Mouse (Mus musculus) kidney, adult 11 months (tissue): Measurements from ENCODE around the gene Slc1a2.

ENCODE experiments used
- DNase-seq: peaks from one replicate; pipeline ENCODE4 v3.0.0; 2022

Gene Slc1a2

GRCm38 (mm10) chr2:102771304-102771703, 112.8 kb downstream of the Slc1a2 start:
- no peak for DNase-seq

- DNase-seq: no peak
Observed at GRCm38 (mm10) chr2:102772276-102772675, 113.8 kb downstream of the Slc1a2 start.

GRCm38 (mm10) chr2:102774700-102775099, 116.2 kb downstream of the Slc1a2 start:
- DNase-seq: no peak

- no peak for DNase-seq
Observed at GRCm38 (mm10) chr2:102775561-102775960, 117.1 kb downstream of the Slc1a2 start.

- DNase-seq: no peak
Observed at GRCm38 (mm10) chr2:102778208-102778607, 119.7 kb downstream of the Slc1a2 start.

DNA sequence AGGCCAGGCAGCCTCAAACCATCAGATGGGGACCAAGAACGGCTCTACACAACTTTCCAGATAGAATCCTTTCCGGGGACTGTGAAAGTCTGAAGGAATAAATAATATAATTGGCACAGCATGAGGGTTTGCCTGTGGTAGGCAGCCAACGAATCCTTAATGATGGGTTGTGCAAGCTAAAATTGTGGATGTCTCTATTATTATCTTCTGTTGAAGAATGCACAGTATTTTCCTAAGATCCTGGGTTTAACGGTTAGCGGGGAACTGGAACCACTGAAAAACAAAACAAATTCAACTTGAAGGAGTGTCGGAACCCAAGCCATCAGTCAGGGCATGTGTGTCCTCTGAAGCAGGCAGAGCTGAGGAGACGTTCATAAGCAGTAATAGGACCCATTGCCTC, 124.3 kb downstream of the Slc1a2 start:
- no peak for DNase-seq

DNA sequence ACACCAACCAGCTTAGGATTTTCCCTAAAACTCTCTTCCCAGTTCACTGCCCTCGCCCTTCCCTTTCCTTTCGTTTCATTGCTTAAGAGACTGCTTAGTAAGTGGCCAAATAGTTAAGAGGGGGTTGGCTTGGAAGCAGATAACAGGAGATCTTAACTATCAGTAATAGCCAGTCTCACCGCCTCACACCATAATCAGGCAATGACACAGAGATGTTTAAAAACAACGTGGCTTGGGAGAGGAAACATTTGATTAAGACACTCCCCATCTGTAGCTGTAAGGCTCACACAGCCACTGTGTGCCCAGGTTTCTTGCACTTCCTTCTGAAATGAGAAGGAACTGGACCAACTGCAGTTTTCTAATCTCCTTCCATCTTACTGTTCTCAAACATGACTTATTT, 127.2 kb downstream of the Slc1a2 start:
- DNase-seq: no peak

GRCm38 (mm10) chr2:102791641-102792040, 133.2 kb downstream of the Slc1a2 start:
- no peak for DNase-seq

GRCm38 (mm10) chr2:102792804-102793203, 134.3 kb downstream of the Slc1a2 start:
- DNase-seq: no peak

DNA sequence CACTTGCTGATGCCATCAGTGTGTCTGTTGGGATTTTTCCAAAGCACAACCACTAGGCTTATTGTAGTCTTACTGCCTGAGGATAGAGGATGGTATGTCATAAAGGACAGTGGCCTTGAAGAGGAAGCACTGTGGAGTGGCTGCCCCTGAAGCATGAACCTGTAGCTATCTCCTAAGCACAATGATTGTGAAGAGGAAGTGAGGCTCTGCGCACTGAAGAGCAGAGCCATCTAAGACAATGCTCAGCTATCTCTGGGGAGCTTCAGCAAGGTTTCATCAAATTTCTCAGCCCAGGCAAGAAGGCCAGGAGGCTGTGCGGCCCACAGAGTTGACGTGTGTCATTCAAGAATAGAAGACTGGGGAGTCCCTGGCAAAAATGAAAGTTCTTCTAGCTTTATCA, 136.6 kb downstream of the Slc1a2 start:
- no peak for DNase-seq

GRCm38 (mm10) chr2:102798149-102798548, 139.7 kb downstream of the Slc1a2 start:
- no peak for DNase-seq

DNA sequence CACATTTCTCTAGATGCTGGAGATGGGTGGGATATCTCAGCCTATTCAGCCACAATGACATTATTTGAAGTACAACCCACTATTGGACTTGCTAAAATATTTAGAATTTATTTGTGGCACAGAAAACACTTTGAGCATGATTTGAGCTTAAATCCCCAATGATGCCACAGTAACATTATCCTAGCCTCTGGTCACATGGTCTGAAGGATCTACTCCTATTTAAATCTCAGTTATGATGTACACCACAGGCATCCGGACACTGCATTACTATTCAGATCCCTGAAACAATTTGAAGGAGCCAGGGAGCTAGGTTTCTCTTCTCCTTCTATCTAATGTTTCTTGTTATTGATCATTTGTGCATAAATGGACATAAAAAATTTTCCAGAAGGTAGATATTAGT, 143.4 kb downstream of the Slc1a2 start:
- no peak for DNase-seq

DNA sequence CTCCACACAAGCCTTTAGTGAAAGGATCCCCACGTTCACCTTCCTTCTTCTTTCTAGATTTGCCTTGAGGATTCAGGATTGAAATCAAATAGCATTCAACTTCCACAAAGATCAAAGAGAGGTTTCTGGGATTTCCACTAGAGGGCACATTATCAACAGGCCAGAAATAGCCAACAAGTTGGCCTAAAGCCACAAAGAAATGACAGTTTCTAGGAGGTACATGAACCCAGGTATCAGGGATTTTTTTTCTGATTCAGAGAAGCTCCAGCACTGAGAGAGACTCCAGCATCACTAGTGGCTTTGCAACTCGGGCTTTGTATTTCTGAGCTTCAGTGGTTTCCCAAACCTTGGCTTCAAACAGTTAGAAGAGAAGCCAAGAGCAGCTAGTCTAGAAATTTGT, 145.7 kb downstream of the Slc1a2 start:
- DNase-seq: no peak

DNA sequence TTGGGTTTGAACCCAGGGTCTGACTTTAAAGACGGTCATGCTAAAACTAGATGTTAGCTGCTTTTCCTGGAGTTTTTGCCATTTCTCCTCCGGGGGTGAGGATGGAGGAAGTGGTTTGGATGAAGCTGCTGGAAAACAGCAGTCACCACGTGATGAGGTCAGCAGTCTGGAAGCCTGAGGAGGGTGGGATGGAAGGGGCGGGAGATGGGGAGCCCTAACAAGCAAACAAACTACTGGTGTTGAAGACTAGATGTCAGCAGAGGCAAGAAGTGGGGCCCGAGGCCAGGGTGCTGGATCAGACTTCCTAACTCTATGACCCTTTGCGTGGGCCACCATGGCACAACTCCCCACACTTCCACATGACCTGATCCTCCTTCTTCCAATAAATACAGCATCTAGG, 146.8 kb downstream of the Slc1a2 start:
- no peak for DNase-seq

DNA sequence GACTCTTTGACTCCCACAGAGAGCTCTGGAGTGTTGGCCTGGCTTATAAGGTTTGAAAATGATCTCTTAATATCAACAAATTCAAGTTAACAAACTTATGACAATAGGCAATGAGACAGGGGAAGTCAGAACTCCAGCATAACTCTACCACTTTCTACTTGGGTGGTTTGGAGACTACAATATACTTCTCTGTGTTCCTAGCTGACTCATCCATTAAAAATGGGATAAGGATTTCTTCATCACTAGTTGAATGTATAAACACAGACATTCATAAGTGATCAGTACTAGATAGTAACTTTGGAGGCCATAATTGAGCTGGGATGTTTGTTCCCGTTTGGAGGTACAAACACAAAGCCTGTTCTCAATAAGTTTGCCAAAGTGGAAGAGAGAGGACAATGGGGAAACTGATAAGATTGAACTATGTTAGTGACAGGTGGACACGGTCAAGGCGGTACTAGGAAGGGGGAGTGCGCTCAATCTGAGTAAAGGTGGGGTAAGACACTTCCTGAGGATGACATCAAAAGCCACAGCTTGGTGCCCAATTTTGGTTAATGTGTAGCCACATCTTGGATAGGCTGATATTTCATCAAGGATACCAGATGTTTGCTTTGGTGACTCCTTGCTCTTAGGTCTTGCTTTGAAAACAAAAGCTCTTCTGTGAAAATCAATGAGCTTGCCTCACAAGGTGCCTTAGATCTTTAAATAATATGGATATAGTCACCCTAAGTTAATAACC, 147.5 kb downstream of the Slc1a2 start:
- no peak for DNase-seq

- DNase-seq: no peak
Observed at GRCm38 (mm10) chr2:102807633-102808032, 149.2 kb downstream of the Slc1a2 start.

GRCm38 (mm10) chr2:102809436-102809835, 151.0 kb downstream of the Slc1a2 start:
- DNase-seq: no peak

GRCm38 (mm10) chr2:102812756-102813155, 154.3 kb downstream of the Slc1a2 start:
- DNase-seq: no peak

- no peak for DNase-seq
Observed at GRCm38 (mm10) chr2:102815289-102815809, 156.9 kb downstream of the Slc1a2 start.

- no peak for DNase-seq
Observed at GRCm38 (mm10) chr2:102820225-102820711, 161.8 kb downstream of the Slc1a2 start.

DNA sequence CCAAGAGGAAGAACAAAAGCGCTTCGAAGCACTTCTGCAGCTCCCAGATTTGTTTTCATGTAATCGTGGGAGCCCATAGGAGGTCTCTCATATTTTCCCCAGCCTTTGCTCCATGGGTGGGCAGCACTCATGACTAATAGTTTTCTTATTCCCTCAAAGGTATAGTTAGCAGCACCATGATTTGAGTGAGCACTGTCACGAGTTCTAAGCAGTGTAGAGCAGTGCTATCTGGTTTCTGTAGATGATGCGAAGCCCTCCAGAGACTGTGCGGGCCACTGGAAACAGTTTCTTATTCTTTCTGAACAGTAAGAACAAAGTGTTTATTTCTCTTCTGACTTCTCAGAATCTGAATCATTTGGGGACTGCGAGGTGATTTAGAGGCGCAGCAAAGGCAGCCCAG, 162.3 kb downstream of the Slc1a2 start:
- DNase-seq: no peak

GRCm38 (mm10) chr2:102822036-102822435, 163.6 kb downstream of the Slc1a2 start:
- no peak for DNase-seq

GRCm38 (mm10) chr2:102825961-102826633, 167.6 kb downstream of the Slc1a2 start:
- no peak for DNase-seq

DNA sequence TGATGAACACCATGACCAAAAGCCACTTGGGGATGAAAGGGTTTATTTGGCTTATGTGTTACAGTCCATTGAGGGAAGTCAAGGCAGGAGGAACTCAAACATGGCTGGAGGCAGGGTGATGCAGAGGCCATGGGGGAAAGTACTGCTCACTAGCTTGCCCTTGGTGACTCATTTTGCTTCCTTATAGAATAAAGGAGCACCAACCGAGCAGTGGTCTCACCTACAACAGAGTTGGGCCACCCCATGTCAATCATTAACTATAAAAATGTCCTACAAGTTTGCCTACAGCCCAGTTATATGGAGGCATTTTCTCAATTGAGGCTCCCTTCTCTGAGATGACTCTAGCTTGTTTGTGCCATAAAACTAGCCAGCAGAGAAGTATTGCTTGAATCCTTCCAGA, 169.4 kb downstream of the Slc1a2 start:
- no peak for DNase-seq
